Mouse (Mus musculus) CH12.LX (cell line): ENCODE measurements around the gene Ercc8. TPM values are rescaled to one million over a fixed set of nuclear protein-coding genes. Genes with fewer than 3 reads are reported as not detected.

Experiments
- DNase-seq: peaks from one replicate; pipeline ENCODE4 v3.0.0-alpha.2; 2013; ENCODE audit errors: extremely low read depth
- H3K27ac ChIP-seq: 2 replicates; pipeline ENCODE4 v1.5.1; 2012; ENCODE audit warnings: low read depth, mild to moderate bottlenecking, control low read depth, moderate library complexity; ENCODE audit not compliant: insufficient read depth
- H3K27me3 ChIP-seq: replicated peaks from 2 replicates; pipeline ENCODE3; 2012; ENCODE audit warnings: inconsistent platforms
- H3K36me3 ChIP-seq, 2 experiments: replicated peaks in 1 of 2; 2 replicates each; pipeline versions ENCODE3 to v1.6.1; 2012; ENCODE audit warnings: inconsistent platforms in 1 of 2, low read length in 1 of 2, mild to moderate bottlenecking in 1 of 2, mixed read lengths in 1 of 2, moderate library complexity in 1 of 2; ENCODE audit not compliant: control insufficient read depth in 1 of 2, insufficient read depth in 1 of 2
- H3K4me1 ChIP-seq, 2 experiments: 2 replicates each; pipeline ENCODE4 v1.6.1; 2012; ENCODE audit warnings: inconsistent platforms in 1 of 2, moderate library complexity in 1 of 2; ENCODE audit not compliant: insufficient read depth in 2 of 2, control insufficient read depth in 1 of 2
- H3K4me2 ChIP-seq: 2 replicates; pipeline ENCODE4 v1.6.1; 2012; ENCODE audit warnings: low read depth, mild to moderate bottlenecking, control low read depth; ENCODE audit not compliant: poor library complexity, insufficient read depth, severe bottlenecking
- H3K4me3 ChIP-seq, 3 experiments: fragments of 150-350 bp in 1 of 3; sonication (generic) in 1 of 3; replicated peaks in 1 of 3; 2 replicates each; pipeline versions ENCODE3 to v1.5.1; 2011 to 2012; ENCODE audit warnings: low read depth in 2 of 3, low read length in 2 of 3, mild to moderate bottlenecking in 2 of 3, moderate library complexity in 2 of 3, control low read depth in 1 of 3, improper control_type of control experiment in 1 of 3, inconsistent platforms in 1 of 3, mixed read lengths in 1 of 3; ENCODE audit not compliant: poor library complexity in 1 of 3
- H3K79me2 ChIP-seq: replicated peaks from 2 replicates; pipeline ENCODE4 v1.6.1; 2012; ENCODE audit warnings: mild to moderate bottlenecking, moderate library complexity; ENCODE audit not compliant: control insufficient read depth, poor library complexity, insufficient read depth, severe bottlenecking; ENCODE audit errors: extremely low read depth
- H3K9ac ChIP-seq: 2 replicates; pipeline ENCODE4 v1.6.1; 2012; ENCODE audit warnings: low read depth, mild to moderate bottlenecking, control low read depth, moderate library complexity; ENCODE audit not compliant: insufficient read depth
- H3K9me3 ChIP-seq: replicated peaks from 2 replicates; pipeline ENCODE3; 2012; ENCODE audit warnings: low read length, inconsistent platforms, mixed read lengths
- BHLHE40 ChIP-seq: IDR thresholded peaks from 2 replicates; pipeline ENCODE4 v1.6.1; 2011; ENCODE audit warnings: mild to moderate bottlenecking, low read depth, low read length, improper control_type of control experiment
- CHD2 ChIP-seq: IDR thresholded peaks from 2 replicates; pipeline ENCODE4 v1.6.1; 2011; ENCODE audit warnings: low read length, improper control_type of control experiment
- ETS1 ChIP-seq: conservative IDR thresholded peaks from 2 replicates; pipeline ENCODE4 v1.6.1; 2012; ENCODE audit warnings: low read depth, mild to moderate bottlenecking, inconsistent platforms, low read length, improper control_type of control experiment, moderate library complexity
- GABPA ChIP-seq: IDR thresholded peaks from 2 replicates; pipeline ENCODE4 v1.6.1; 2012; ENCODE audit warnings: low read depth, low read length, improper control_type of control experiment, inconsistent platforms; ENCODE audit not compliant: insufficient replicate concordance
- IRF4 ChIP-seq: IDR thresholded peaks from 2 replicates; pipeline ENCODE4 v1.6.1; 2014; ENCODE audit warnings: low read depth, mild to moderate bottlenecking, inconsistent platforms, low read length, improper control_type of control experiment
- KAT2A ChIP-seq: IDR thresholded peaks from 2 replicates; pipeline ENCODE4 v1.6.1; 2012; ENCODE audit warnings: low read length, improper control_type of control experiment, inconsistent platforms; ENCODE audit not compliant: insufficient replicate concordance
- MAFK ChIP-seq: IDR thresholded peaks from 2 replicates; pipeline ENCODE4 v1.6.1; 2011; ENCODE audit warnings: low read length, improper control_type of control experiment; ENCODE audit not compliant: insufficient replicate concordance
- MAX ChIP-seq: IDR thresholded peaks from 2 replicates; pipeline ENCODE4 v1.6.1; 2011; ENCODE audit warnings: low read length, improper control_type of control experiment
- MAZ ChIP-seq: IDR thresholded peaks from 2 replicates; pipeline ENCODE4 v1.6.1; 2012; ENCODE audit warnings: low read depth, mild to moderate bottlenecking, inconsistent platforms, low read length, improper control_type of control experiment, moderate library complexity
- NRF1 ChIP-seq: IDR thresholded peaks from 2 replicates; pipeline ENCODE4 v1.6.1; 2014; ENCODE audit warnings: low read depth, mild to moderate bottlenecking, inconsistent platforms, low read length, improper control_type of control experiment, moderate library complexity
- POLR2A ChIP-seq: IDR thresholded peaks from 2 replicates; pipeline ENCODE4 v1.6.1; 2011; ENCODE audit warnings: low read depth, mild to moderate bottlenecking, improper control_type of control experiment, low read length
- POLR2AphosphoS2 ChIP-seq: IDR thresholded peaks from 2 replicates; pipeline ENCODE4 v1.6.1; 2011; ENCODE audit warnings: low read depth, low read length, improper control_type of control experiment
- RAD21 ChIP-seq: IDR thresholded peaks from 2 replicates; pipeline ENCODE4 v1.6.1; 2011; ENCODE audit warnings: low read depth, mild to moderate bottlenecking, low read length, improper control_type of control experiment, moderate library complexity
- RCOR1 ChIP-seq: conservative IDR thresholded peaks from 2 replicates; pipeline ENCODE4 v1.6.1; 2012; ENCODE audit warnings: low read depth, mild to moderate bottlenecking, inconsistent platforms, low read length, improper control_type of control experiment
- SIN3A ChIP-seq: IDR thresholded peaks from 2 replicates; pipeline ENCODE4 v1.6.1; 2012; ENCODE audit warnings: low read length, improper control_type of control experiment, inconsistent platforms
- TBP ChIP-seq: conservative IDR thresholded peaks from 2 replicates; pipeline ENCODE4 v1.6.1; 2011; ENCODE audit warnings: low read depth, low read length, improper control_type of control experiment
- UBTF ChIP-seq: IDR thresholded peaks from 2 replicates; pipeline ENCODE4 v1.6.1; 2012; ENCODE audit warnings: low read depth, mild to moderate bottlenecking, inconsistent platforms, low read length, improper control_type of control experiment, moderate library complexity
- ZC3H11A ChIP-seq: IDR thresholded peaks from 2 replicates; pipeline ENCODE4 v1.6.1; 2012; ENCODE audit warnings: low read depth, mild to moderate bottlenecking, inconsistent platforms, low read length, improper control_type of control experiment
- ZMIZ1 ChIP-seq: IDR thresholded peaks from 2 replicates; pipeline ENCODE4 v1.6.1; 2012; ENCODE audit warnings: low read depth, mild to moderate bottlenecking, inconsistent platforms, low read length, improper control_type of control experiment
- dilution Hi-C: fragments of 300-500 bp; cut with MboI; formaldehyde crosslinking; loops from 2 replicates; pipeline ENCODE4 v1.14.3; 2020; ENCODE audit warnings: low sequenced_read_pairs; ENCODE audit not compliant: extremely low pct_unique_long_range_greater_than_20kb, extremely low pct_ligation_motif_present
- in situ Hi-C: fragments of 300-500 bp; cut with MboI; formaldehyde crosslinking; loops from 3 replicates; pipeline ENCODE4 v1.14.3; 2019; ENCODE audit warnings: low sequenced_read_pairs, low pct_ligation_motif_present, low pct_unique_long_range_greater_than_20kb, mixed read lengths
- polyA plus RNA-seq: library from polyadenylated mRNA; unstranded; fragments of >175 nt; gene quantifications from 2 replicates; pipeline ENCODE4 v1.2.1, GENCODE M21; 2012; ENCODE audit warnings: low read depth; ENCODE audit not compliant: insufficient read length
- total RNA-seq, 2 experiments: library from RNA; depleted of rRNA; stranded (reverse); fragments of 300-350 nt in 1 of 2; fragments of >200 nt in 1 of 2; gene quantifications; 2 replicates each; pipeline ENCODE4 v1.2.3; 2012 to 2014

Gene Ercc8
- total and polyA plus RNA-seq, 3 experiments: 20.0 to 29.4 (median 20.7) TPM

DNA sequence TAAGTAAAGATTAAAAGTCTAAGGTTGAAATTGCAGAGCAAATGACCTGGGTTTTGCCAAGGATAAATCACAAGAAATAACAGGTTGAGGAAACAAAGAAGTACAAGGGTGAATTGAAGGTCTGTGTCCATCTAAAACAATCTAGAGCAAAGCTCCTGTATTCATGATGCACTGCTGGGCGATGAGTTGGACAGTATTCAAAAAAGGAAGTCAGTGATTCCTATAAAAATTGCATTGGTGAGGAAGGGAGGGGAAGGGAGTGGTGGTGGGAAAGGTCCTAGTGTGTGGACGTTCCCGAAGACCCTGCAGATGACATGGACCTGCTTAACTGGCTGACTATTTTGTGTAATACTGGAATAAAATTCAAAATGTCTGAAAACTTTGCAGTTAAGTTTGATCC, 6.1 kb downstream of the Ercc8 start:
- no peak for TF ChIP-seq RCOR1
- no peak for TF ChIP-seq GABPA
- TF ChIP-seq MAZ: no peak
- TF ChIP-seq IRF4: no peak
- no peak for TF ChIP-seq RAD21
- no peak for TF ChIP-seq TBP
- no peak for TF ChIP-seq ZC3H11A
- TF ChIP-seq, all 38 proteins: peak for 0
- H3K36me3 ChIP-seq: peaks cover 30 to 64% of the 10 kb centered on the region in 2 experiments
- no peaks in the 10 kb centered on the region for H3K9me3 ChIP-seq
- H3K9ac ChIP-seq: no peak overlapping the region
- H3K4me3 ChIP-seq: no peak overlapping the region
- H3K27ac ChIP-seq: no peak overlapping the region
- H3K27me3 ChIP-seq: no peaks in the 10 kb centered on the region
- H3K79me2 ChIP-seq: peaks cover 12% of the 10 kb centered on the region
- in situ Hi-C loops: no loop called here
- dilution Hi-C loops: no loop called here
- no peak for DNase-seq
- H3K4me2 ChIP-seq: no peak overlapping the region
- peaks cover 5 to 17% of the 10 kb centered on the region in 2 experiments; a peak in 3 of 4 replicates for H3K4me1 ChIP-seq

DNA sequence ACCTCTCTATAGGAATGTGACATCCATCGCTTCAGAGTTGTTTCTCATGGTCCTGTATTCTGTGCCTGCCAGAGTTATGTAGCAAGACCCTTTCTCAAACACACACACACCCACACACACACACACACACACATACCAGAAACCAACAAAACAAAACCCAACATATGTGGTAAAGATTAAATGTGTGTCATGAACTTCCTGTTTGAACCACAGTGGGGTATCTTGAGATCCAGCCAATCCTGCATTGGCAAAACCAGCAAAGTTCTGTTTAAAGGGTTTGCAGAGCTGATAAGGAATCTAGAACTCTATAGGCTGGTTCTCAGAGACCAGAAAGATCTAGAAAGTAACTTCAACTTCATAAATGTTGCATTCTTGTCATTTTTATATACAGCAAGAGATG, 11.5 kb downstream of the Ercc8 start:
- H3K4me1 ChIP-seq: peaks cover 3 to 8% of the 10 kb centered on the region in 2 experiments; a peak in 2 of 4 replicates
- peaks cover 40 to 77% of the 10 kb centered on the region in 2 experiments for H3K36me3 ChIP-seq
- no peak for DNase-seq
- H3K9ac ChIP-seq: no peak overlapping the region
- no peak for TF ChIP-seq ETS1
- TF ChIP-seq ZMIZ1: no peak
- no peak for TF ChIP-seq POLR2AphosphoS2
- TF ChIP-seq NRF1: no peak
- TF ChIP-seq MAFK: no peak
- no peak for TF ChIP-seq MAX
- no peak for TF ChIP-seq BHLHE40
- no peak for TF ChIP-seq UBTF
- no peak for TF ChIP-seq KAT2A
- TF ChIP-seq CHD2: no peak
- TF ChIP-seq POLR2A: no peak
- TF ChIP-seq SIN3A: no peak
- TF ChIP-seq, all 38 proteins: peak for 0
- Histone ChIP-seq H3K27me3 (no peaks in the 10 kb centered on the region), H3K79me2 (peaks cover 2% of the 10 kb centered on the region; the same call in 1 of the 2 replicates), H3K4me2 (no peak overlapping the region), H3K27ac (no peak overlapping the region), H3K4me3 (no peak overlapping the region), H3K9me3 (no peaks in the 10 kb centered on the region)
- in situ Hi-C loops (no loop called here), dilution Hi-C loops (no loop called here)
